Mouse (Mus musculus): ENCODE results near the gene Clip4. TPM values are rescaled to one million over a fixed set of nuclear protein-coding genes. Genes with fewer than 3 reads are reported as not detected.

The Clip4 gene
- polyA plus RNA-seq, 1 experiment from 2014 or later: 6.0 TPM

- Histone ChIP-seq H3K27ac (ENCODE audit: low read length) (no peak overlapping the region), H3K4me2 (ENCODE audit: low read depth, low read length) (no peak overlapping the region), H3K4me1 (replicated peaks; ENCODE audit: control insufficient read depth, insufficient read depth, low read length) (no peaks in the 10 kb centered on the region), H3K36me3 (ENCODE audit: control insufficient read depth, insufficient read depth, low read length) (no peaks in the 10 kb centered on the region), H3K9ac (ENCODE audit: low read length) (no peak overlapping the region), H3K27me3 (ENCODE audit: control insufficient read depth, insufficient read depth, low read depth, low read length) (no peaks in the 10 kb centered on the region), H3K9me3 (ENCODE audit: control insufficient read depth, low read length) (no peaks in the 10 kb centered on the region), H3K4me3 (ENCODE audit: low read length) (no peak overlapping the region)
- no peak for ATAC-seq (ENCODE audit: low read depth)
- WGBS: 81% methylated on average over 9 of the region's 9 CpGs
Observed at GRCm38 (mm10) chr17:71874795-71875194, 106.5 kb downstream of the Clip4 start.

DNA sequence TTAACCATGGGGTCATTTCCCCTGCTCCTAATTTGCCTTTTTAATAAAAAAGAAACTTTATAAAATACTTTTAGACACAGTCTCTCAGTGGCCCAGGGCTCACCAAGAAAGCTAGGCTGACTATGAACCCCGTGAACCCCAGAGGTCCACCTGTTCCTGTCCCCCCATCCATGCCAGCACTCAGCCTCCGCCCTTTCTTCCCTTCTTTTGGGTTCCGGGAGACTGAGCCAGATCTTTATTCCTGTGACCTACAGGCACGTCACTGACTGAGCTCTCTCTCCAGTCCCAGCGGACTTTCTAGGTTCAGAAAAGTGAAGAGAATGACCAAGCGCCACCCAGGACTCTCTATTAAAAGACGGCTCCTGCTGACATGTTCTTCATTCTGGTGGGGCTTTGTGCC is 107.2 kb downstream of the Clip4 start:
- no peak for ATAC-seq (ENCODE audit: low read depth)
- Histone ChIP-seq H3K27ac (ENCODE audit: low read length) (no peak overlapping the region), H3K9me3 (ENCODE audit: control insufficient read depth, low read length) (no peaks in the 10 kb centered on the region), H3K4me1 (replicated peaks; ENCODE audit: control insufficient read depth, insufficient read depth, low read length) (no peaks in the 10 kb centered on the region), H3K27me3 (ENCODE audit: control insufficient read depth, insufficient read depth, low read depth, low read length) (no peaks in the 10 kb centered on the region), H3K9ac (ENCODE audit: low read length) (no peak overlapping the region), H3K36me3 (ENCODE audit: control insufficient read depth, insufficient read depth, low read length) (no peaks in the 10 kb centered on the region), H3K4me3 (ENCODE audit: low read length) (no peak overlapping the region), H3K4me2 (ENCODE audit: low read depth, low read length) (no peak overlapping the region)
- 74% methylated on average over 7 of the region's 7 CpGs for WGBS

DNA sequence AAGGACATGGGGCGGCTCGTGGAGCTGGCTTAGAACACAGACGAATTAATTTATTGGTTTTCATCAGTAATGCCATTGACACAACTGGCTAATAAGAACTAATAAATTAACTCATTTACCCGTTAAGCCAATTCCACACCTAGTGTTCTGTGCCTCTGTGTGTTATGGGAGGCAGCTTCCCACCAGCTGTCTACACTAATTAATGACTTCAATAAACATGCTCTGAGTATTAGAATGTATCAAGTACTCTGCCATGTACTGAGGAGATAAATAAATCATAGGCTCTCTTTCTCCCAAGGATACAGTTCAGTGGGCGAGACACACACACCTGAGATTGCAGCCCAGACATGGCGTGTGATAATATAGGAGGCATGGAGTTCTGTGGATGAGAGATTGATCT is 113.1 kb downstream of the Clip4 start:
- Histone ChIP-seq H3K9ac (ENCODE audit: low read length) (no peak overlapping the region), H3K4me1 (replicated peaks; ENCODE audit: control insufficient read depth, insufficient read depth, low read length) (no peaks in the 10 kb centered on the region), H3K4me3 (ENCODE audit: low read length) (no peak overlapping the region), H3K4me2 (ENCODE audit: low read depth, low read length) (no peak overlapping the region), H3K27me3 (ENCODE audit: control insufficient read depth, insufficient read depth, low read depth, low read length) (no peaks in the 10 kb centered on the region), H3K36me3 (ENCODE audit: control insufficient read depth, insufficient read depth, low read length) (no peaks in the 10 kb centered on the region), H3K27ac (ENCODE audit: low read length) (no peak overlapping the region), H3K9me3 (ENCODE audit: control insufficient read depth, low read length) (no peaks in the 10 kb centered on the region)
- no peak for ATAC-seq (ENCODE audit: low read depth)
- WGBS: 79% methylated on average over 6 of the region's 6 CpGs

DNA sequence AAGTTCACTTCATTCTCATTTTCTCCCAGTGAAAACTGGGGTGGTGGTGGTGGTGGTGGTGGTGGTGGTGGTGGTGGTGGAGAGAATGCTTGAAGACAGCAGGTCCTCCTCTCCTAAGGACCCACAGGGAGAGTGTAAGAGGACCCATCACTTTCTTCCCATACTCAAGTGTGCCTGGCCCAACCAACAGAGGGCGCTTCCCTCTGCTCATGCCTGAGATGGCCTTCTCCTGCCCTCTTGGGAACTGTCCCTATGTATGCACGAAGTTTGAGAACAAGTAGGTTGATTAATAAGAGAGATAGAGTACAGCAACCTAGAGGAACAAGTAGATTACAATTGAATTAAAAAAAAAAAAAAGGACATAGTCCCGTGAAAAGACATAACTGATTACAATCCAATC is 140.8 kb downstream of the Clip4 start:
- Histone ChIP-seq H3K36me3 (ENCODE audit: control insufficient read depth, insufficient read depth, low read length) (no peaks in the 10 kb centered on the region), H3K4me3 (ENCODE audit: low read length) (no peak overlapping the region), H3K4me1 (replicated peaks; ENCODE audit: control insufficient read depth, insufficient read depth, low read length) (no peaks in the 10 kb centered on the region), H3K9me3 (ENCODE audit: control insufficient read depth, low read length) (no peaks in the 10 kb centered on the region), H3K9ac (ENCODE audit: low read length) (no peak overlapping the region), H3K4me2 (ENCODE audit: low read depth, low read length) (no peak overlapping the region), H3K27ac (ENCODE audit: low read length) (no peak overlapping the region), H3K27me3 (ENCODE audit: control insufficient read depth, insufficient read depth, low read depth, low read length) (no peaks in the 10 kb centered on the region)
- no peak for ATAC-seq (ENCODE audit: low read depth)
- 30% methylated on average over 3 of the region's 3 CpGs for WGBS

GRCm38 (mm10) chr17:71913188-71913587 is 144.9 kb downstream of the Clip4 start:
- Histone ChIP-seq H3K4me2 (ENCODE audit: low read depth, low read length) (no peak overlapping the region), H3K27ac (ENCODE audit: low read length) (no peak overlapping the region), H3K9ac (ENCODE audit: low read length) (no peak overlapping the region), H3K27me3 (ENCODE audit: control insufficient read depth, insufficient read depth, low read depth, low read length) (no peaks in the 10 kb centered on the region), H3K36me3 (ENCODE audit: control insufficient read depth, insufficient read depth, low read length) (no peaks in the 10 kb centered on the region), H3K4me1 (replicated peaks; ENCODE audit: control insufficient read depth, insufficient read depth, low read length) (no peaks in the 10 kb centered on the region), H3K9me3 (ENCODE audit: control insufficient read depth, low read length) (no peaks in the 10 kb centered on the region), H3K4me3 (ENCODE audit: low read length) (no peak overlapping the region)
- 30% methylated on average over 3 of the region's 3 CpGs for WGBS
- ATAC-seq (ENCODE audit: low read depth): no peak

Other genes with a start within 250 kb of the Clip4 start
- gene Ndc80, start 241.6 kb upstream of the Clip4 start, polyA plus RNA-seq (2015; fragmentation: Nextera tagmentation; extraction: Ambion mirVana): 55.1 and 59.5 TPM in 2 replicates
- 0.82 and 0.89 TPM in 2 replicates for gene Spdya, start 216.4 kb upstream of the Clip4 start, polyA plus RNA-seq (2015; fragmentation: Nextera tagmentation; extraction: Ambion mirVana)
- 55.5 and 59.5 TPM in 2 replicates for gene Wdr43, start 152.6 kb upstream of the Clip4 start, polyA plus RNA-seq (2015; fragmentation: Nextera tagmentation; extraction: Ambion mirVana)
- 3.4 and 4.1 TPM in 2 replicates for gene Togaram2, start 95.2 kb upstream of the Clip4 start, polyA plus RNA-seq (2015; fragmentation: Nextera tagmentation; extraction: Ambion mirVana)
- not detected in 2 replicates for gene Pcare, start 15.6 kb upstream of the Clip4 start, polyA plus RNA-seq (2015; fragmentation: Nextera tagmentation; extraction: Ambion mirVana)

Measured in lung, embryonic 16.5 days (tissue).